Mouse (Mus musculus): Measurements from ENCODE around the gene Ap1b1. TPM values are rescaled to one million over a fixed set of nuclear protein-coding genes. Genes with fewer than 3 reads are reported as not detected.
A peak's percentile ranks its signal among the peaks of the same experiment; 100 is the strongest.
"Not testable (repeated sequence)": the region's sequence is repeated elsewhere in the genome, so short reads cannot be mapped to it uniquely, and the experiment has no call there.

Gene Ap1b1
- total RNA-seq, 2 experiments from 2014 or later, result 159 to 172 TPM

DNA sequence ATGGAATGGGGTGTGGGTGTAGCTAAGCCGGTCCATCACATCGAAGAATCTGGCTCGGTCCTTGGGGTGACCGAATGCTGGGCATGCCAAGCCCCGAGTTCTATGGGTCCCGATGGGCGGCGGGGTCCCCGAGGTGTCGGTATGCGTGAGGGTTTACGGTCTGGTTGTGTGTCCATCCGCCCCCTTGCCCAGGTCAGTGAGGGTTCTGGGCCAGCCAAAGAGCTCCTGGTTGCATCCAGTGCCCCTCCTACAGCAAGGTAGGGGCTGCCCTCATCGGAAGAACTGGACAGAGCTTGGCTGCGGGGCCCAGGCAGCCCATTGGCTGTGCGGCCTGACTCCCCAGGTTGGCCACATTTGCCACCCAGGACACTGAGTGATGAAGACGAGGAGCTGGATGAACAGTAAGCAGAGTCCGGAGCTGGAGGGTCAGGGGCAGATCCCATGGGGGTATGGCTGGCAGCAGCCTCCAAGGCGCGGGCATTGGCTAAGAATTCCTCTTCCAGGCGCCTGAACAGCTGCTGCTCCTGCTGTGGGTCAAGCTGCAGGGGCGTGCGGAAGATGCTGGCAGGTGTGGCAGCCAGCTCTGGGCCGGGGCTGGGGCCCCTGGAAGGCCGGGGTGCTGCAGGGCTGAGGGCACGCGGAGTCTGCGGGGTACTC lies 74.3 kb downstream of the Ap1b1 start:
- DNase-seq (ENCODE audit: low spot score in 2 of 2), result peak in 1 of 2 experiments; percentile 20

DNA sequence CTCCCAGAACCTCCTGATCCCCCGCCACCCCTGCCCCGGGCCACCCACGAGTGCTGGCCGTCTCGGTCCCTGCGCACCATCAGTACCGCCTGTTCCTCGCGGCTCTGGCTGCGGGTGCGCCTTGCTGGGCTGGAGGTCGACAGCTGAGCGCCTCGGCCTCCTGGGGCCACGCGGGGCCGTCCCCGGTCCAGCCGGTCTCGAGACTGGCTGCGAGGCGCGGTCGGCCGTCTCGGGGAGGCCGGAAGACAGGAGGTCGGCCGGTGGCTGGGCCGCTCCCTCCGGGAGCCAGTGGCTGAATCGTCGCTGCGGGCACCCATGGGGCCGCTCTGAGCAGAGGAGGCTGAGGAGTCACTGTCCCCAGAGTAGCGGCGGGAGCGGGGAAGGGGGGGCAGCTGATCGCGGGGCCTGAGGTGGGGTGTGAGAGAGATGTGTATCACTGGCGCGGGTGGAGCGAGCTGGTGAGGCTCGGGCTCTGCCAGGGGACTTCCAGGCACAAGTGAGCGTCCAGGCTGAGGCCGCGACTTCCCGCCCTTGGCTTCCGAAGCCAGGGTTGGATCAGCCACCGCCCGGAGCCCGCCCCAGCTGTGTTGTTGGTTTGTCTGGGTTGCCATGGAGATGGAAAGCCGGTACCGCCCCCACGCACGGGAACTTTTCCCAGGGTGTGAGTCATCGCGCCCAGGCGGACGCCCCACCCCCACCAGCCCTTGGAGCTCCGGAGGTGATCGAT lies 75.0 kb downstream of the Ap1b1 start:
- peak; percentile 97 to 98 for DNase-seq (ENCODE audit: low spot score in 2 of 2)

DNA sequence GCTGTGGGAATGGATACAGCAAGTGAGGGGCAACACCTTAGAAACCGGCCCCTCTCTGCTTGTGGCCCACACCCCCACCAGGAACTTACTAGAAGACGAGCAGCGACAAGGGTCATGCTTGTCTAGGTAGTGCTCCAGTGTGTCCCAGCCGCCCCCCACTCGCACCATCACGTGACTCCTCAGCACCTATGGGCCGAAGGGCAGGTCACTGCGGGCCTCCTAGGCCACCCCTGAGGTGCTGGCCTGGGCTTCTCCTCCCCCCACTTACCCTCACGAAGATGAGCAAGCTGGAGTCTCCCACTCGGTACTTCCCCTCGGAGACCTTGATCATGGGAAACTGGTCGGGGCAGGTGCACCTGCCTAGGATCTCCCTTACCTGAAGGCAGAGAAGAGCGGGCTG lies 75.7 kb downstream of the Ap1b1 start:
- no peak for DNase-seq (ENCODE audit: low spot score in 2 of 2)

DNA sequence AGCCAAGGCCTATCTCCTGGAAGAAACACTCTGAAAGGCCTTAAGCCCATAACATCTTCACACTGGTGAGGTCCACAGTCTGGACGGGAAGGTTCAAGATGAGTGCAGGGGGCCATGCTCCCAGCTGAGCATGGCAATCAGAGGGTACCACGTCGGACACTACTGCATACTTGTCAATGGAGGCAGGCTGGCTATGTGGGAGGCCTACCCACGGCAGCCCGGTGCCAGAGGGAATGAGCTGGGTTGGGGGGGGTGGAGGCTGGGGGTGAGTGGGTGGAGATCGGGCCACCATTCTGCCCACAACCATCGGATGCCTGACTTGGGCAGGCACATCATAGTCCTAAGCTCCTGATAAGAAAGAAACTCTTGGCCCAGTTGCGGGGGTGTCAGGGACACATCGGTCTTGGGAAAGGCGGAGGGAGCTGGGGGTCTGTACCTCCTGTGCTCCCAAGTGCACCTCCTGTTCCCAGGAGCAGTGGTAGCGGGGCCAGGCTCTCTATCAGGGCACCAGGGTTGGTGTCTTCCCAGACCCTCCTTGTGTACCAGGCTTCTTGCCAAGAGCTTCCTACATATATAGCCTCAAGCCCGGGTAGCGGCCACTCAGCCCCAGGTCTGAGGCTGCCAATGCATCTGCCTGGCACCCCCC lies 76.4 kb downstream of the Ap1b1 start:
- peak in 1 of 2 experiments; percentile 22 for DNase-seq (ENCODE audit: low spot score in 2 of 2)

DNA sequence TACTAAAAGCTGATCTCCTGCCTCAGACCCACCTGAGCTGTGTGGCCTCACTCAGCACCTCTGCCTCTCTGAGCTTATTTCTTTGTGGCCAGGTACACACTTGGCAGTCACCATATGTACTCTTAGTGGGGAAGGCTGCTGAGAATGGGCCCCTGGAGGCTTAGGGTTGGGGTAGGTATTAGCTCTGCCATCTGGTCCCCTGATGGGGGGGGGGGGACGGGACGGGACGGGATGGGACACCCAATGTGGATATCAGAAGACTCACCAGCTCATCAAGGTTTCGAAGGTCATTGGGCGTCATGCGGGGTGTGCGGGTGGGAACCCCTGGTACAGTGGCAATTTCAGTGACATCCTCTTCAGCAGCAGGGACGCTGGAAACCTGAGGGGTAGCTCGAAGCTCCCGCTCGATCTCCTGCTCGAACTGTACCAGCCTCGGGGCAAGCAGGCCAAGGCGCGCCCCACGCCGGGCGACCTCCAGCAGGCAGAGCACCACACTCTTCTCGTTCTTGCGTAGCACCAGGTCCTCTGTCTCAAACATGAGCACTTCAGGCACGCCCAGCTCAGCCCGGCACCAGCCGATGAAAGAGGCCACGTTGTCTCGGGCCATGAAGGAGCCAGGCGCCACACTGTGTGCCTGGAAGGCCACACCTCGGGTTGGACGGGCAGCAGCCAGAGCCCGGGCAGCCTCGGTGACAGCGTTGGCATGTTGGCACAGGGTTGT lies 77.1 kb downstream of the Ap1b1 start:
- peak in 1 of 2 experiments; percentile 46 for DNase-seq (ENCODE audit: low spot score in 2 of 2)

DNA sequence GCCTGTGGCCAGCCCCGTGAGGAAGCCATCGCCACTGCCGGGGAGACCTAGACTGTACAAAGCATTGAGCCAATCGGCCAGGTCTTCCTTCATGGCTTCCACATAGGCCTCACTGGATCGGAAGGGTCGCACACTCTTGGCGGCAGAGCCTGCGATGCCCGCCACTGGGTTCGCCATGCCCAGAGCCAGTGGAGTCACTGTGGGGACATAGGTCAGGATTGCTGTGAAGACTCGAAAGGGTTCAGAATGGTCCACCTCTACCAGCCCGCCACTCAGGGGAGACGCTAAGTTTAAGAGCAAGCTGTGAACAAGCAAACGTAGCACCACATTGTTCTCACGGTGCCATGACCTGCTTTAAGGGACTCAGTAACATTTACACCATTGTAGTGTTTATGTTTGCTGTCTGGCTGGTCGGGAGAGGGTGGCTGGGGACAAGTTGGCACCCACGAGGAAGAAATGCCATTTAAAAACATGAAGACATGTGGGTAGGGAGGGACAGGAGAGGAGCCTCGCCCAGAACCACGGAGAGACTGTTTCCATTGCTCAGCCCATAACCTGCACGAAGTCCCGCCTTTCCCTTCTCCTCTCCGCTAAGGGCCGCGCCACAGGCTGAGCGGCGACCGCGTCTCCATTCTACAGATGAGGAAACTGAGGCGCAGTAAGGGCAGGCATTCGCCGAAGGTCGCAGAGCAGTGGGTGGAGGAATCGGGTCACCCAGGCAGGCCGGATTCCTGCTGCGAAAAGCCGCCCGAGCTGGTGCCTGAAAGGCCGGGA lies 77.8 kb downstream of the Ap1b1 start:
- DNase-seq (ENCODE audit: low spot score in 2 of 2), result peak; percentile 38 to 49

DNA sequence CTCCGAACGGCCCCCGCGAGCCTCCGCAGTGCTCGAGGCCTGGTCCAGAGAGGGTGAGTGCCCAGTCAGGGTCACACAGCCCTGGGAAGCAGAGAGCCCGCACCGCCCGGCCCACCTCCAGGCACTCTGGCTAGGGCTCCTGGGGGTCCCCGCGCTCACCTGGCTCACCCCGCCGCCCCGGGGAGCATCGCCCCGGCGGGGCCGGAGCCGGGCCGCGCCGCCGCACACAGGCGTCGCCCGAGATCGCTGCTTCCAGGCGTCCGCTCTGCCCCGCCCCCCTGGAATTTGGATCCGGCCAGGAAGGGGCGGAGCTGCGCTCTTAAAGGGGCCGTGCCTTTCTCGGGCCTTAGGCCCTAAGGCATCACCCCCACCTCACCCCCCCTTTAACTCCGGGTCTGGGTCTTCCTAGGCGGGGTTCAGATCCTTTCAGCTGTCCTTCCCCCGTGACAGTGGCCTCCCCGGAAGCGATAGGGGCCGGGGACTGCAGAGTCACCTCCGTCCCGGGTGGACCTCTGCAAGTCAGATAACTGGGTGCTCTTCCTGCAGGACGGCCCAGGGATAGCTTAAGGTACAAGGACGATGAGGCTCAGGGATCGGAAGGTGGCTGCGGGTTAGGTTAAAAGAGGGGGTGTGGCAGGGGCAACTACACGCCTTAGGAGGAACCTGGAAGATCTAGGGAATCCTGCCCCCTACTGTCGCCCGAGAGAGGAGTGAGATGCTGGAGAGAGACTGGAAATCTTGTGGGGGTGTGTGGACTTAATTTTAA lies 78.6 kb downstream of the Ap1b1 start, which contains the start of gene Gas2l1:
TSS of gene Gas2l1 (minus strand) at position 272 of the 766 bp plus-strand sequence.
- DNase-seq (ENCODE audit: low spot score in 2 of 2), result peak; percentile 87 to 91

DNA sequence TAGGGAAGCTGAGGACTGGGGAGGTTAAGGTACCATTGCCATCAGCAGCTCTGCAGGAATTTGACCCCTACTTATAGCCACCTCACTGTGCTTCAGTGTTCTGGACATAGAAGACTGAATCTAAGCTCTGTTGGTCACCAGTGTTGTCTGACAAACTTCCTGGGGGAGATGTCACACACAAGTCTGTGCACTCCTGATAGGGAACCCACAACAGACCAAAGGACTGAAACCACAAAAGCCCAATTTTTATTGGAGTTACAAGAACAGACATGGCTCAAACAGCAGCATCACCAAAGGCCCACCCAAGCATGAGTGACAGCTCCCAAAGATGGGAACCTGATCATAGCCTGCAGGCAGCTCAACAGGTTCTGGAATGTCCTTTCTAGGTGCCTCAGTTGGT lies 80.4 kb downstream of the Ap1b1 start:
- no peak for DNase-seq (ENCODE audit: low spot score in 2 of 2)

DNA sequence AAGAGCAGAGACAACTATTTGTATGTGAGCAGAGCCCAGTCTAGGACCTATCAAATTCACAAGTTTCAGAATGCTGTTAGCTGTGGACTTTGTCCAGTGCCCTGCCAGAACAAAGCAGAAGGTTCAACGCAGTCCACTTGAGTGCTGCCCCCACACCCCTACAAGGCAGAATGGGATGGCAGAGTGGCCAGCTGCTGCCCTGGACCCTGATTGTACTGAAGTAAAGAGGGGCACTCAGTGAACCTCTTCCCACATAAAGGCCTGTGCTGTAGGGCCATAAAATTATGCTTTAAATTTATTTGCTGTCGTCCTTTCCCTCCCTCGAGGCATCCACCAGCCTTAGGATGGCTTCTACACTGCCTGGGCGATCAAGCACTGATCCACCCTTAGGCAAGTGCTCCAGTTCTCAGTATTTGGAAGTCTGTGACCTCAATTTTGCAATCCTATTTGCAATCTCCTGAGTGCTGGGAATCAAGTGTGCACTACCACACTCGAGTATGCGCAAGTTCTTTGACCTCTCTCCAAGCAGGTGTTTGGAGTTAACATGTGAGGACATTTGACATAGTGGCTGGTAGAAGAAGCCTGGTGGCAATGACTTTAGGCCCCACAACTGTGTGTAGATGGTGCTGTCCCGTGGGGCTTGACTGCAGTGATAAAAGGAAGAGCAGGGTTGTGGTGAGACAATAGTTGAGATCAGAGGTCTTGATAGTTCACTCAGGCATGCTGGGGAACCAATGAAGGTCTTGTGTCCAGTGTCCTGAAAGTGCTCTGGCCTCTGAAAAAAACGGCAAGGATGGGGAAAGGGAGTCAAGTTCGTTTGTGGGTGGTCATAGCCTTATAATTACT lies 81.7 kb downstream of the Ap1b1 start:
- DNase-seq (ENCODE audit: low spot score in 2 of 2), result no peak

DNA sequence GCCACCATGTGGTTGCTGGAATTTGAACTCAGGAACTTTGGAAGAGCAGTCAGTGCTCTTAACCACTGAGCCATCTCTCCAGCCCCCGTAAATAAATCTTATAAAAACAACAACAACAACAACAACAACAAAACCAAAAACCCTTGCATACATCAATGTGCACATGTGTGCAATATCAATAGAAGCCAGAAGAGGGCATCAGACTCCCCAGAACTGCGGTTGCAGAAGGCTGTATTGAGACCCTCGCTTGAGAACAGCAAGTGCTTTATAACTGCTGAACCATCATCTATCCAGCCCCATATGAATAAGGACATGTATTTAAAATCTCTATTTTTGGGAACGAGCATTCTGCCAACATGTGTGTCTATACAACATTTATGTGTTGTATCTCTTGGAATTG lies 88.3 kb downstream of the Ap1b1 start:
- no peak for DNase-seq (ENCODE audit: low spot score in 2 of 2)

DNA sequence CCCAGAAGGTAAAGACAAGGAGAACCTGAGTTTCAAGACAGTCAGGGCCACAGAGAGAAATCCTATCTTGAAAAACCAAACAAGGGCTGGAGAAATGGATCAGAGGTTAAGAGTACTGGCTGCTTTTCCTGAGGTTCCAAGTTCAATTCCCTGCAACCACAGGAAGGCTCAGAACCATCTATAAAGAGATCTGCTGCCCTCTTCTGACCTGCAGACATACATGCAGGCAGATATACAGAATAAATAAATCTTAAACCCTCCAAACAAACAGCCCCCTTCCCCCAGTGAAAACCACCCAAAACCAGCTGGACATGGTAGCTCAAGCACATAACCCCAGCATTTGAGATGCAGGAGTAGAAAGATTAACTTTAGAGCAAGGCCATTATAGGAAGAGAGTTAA lies 89.1 kb downstream of the Ap1b1 start:
- no peak for DNase-seq (ENCODE audit: low spot score in 2 of 2)

DNA sequence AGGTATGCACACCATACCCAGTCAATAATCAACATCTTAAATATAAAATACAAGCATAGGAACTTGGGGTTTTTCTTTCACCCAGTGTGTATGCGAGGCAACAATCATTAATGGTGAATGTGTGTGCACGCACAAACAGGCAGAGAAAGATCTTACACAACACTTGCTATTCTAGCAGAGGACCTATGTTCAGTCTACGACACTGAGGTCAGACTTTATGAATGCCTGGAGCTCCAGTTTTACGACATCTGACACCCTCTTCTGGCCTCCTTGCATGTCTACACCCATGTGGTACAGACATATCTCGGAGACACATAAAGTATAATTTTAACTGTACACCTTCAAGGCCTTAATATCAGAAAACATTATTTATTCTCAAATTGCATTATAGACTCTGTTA lies 90.2 kb downstream of the Ap1b1 start:
- DNase-seq (ENCODE audit: low spot score in 2 of 2), result not testable (repeated sequence)

DNA sequence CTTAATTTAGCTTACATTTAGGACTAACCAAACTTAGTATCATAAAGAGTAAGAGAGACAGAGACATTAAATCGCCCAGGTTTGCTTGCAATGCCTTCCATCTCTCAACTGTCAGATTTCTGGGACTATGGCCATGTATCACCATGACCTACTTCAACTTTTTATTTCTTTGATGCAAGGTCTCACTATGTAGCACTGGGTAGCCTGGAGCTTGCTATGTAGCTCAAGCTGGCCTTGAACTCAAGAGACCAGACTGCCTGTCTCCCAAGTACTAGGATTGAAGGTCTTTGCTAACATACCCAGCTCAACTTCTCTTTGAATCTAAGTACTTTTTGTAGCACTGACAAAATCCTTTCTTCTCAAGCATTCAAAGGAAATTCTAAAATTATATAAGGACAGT lies 102.5 kb downstream of the Ap1b1 start:
- DNase-seq (ENCODE audit: low spot score in 2 of 2), result no peak

DNA sequence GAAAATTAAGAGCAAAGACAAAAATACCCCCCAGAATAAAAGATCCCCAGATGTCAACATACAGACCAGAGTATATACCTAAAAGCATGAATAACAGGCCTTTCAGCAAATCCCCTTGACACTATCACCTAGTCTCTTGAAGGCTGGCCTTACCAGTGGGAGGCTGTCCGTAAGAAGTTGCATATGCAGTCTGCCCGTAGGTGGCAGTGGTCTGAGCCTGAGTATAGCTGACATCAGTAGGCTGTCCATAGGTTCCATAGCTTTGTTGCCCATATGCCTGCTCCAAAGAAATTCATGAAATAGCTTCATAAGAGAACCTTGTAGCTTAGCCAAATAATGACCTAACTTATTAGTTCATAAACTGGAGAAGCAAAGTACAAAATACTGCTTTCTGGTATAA lies 105.1 kb downstream of the Ap1b1 start:
- no peak for DNase-seq (ENCODE audit: low spot score in 2 of 2)

Small RNA genes within 50 kb of the gene (microRNA-seq; reads per million reads assigned to microRNA genes)
- 0 reads per million in 2 experiments for gene Gm47296

Other genes starting within 250 kb of the Ap1b1 start
- gene Cabp7, start 240.0 kb upstream of the Ap1b1 start, total RNA-seq (2021), result 10 to 100 TPM; 30.7 to 33.7 TPM
- 10 to 100 TPM; 68.1 to 69.3 TPM for gene Nf2, start 137.3 kb upstream of the Ap1b1 start, total RNA-seq (2021)
- 10 to 100 TPM; 91.6 to 91.8 TPM for gene Nipsnap1, start 112.9 kb upstream of the Ap1b1 start, total RNA-seq (2021)
- 10 to 100 TPM; 37.1 to 37.5 TPM for gene Thoc5, start 91.5 kb upstream of the Ap1b1 start, total RNA-seq (2021)
- 10 to 100 TPM; 46.2 to 59.5 TPM for gene Nefh, start 38.8 kb upstream of the Ap1b1 start, total RNA-seq (2021)
- gene Rasl10a, start 71.3 kb downstream of the Ap1b1 start, total RNA-seq (2021), result 10 to 100 TPM; 78.2 to 86.3 TPM
- gene Gas2l1, start 78.5 kb downstream of the Ap1b1 start, total RNA-seq (2021), result 10 to 100 TPM; 83.7 to 92.5 TPM
- gene Rhbdd3, start 112.1 kb downstream of the Ap1b1 start, total RNA-seq (2021), result 10 to 100 TPM; 22.9 to 23.3 TPM
- gene Ewsr1, start 112.4 kb downstream of the Ap1b1 start, total RNA-seq (2021), result 100 to 1,000 TPM; 265 to 298 TPM
- 1 to 10 TPM; 3.6 to 5.3 TPM for gene Emid1, start 165.4 kb downstream of the Ap1b1 start, total RNA-seq (2021)